Comparison of ENCODE assay signal across 8 mouse cellular contexts in genomic region chr9:111117794-111118251, GRCm38 (mm10). TPM values are rescaled to one million over a fixed set of nuclear protein-coding genes. Genes with fewer than 3 reads are reported as not detected.
A peak's percentile ranks its signal among the peaks of the same experiment; 100 is the strongest.
DNase-seq lines count a peak whose midpoint lies in the region; ATAC-seq and TF ChIP-seq lines count a peak whose summit lies in the region.

No protein-coding gene starts in this region.

- ATAC-seq in embryonic facial prominence, embryonic 12.5 days (ENCODE audit: insufficient number of reproducible peaks, insufficient read depth, low FRiP score, low TSS enrichment), result peak; percentile 88

- H3K4me1 ChIP-seq in embryonic facial prominence, embryonic 12.5 days, result peaks cover 10% of the 10 kb centered on the region
- H3K4me1 ChIP-seq in heart, adult 2 months (ENCODE audit: control insufficient read depth, insufficient read depth, low read length), result peaks cover 10% of the 10 kb centered on the region

- no peak for TF ChIP-seq CTCF in heart, adult 2 months (IDR thresholded peaks at IDR 0.05)

- H3K36me3 ChIP-seq in embryonic facial prominence, embryonic 12.5 days, result no peaks in the 10 kb centered on the region
- peaks cover 27% of the 10 kb centered on the region for H3K36me3 ChIP-seq in heart, adult 2 months (ENCODE audit: control insufficient read depth, insufficient read depth, low read length)

- H3K79me2 ChIP-seq in heart, adult 2 months (replicated peaks; ENCODE audit: control insufficient read depth, insufficient read depth, low read length), result peaks cover 3% of the 10 kb centered on the region; the same call in 1 of the 2 replicates

- H3K27ac ChIP-seq in embryonic facial prominence, embryonic 12.5 days, result peak overlapping the region; percentile 75
- H3K27ac ChIP-seq in heart, adult 2 months, result peak overlapping the region; percentile 87

- peak overlapping the region; percentile 66 for H3K4me2 ChIP-seq in embryonic facial prominence, embryonic 12.5 days (replicated peaks)

- TF ChIP-seq POLR2A in heart, adult 2 months (IDR thresholded peaks at IDR 0.05; ENCODE audit: insufficient read depth, low read depth, low read length), result peak; percentile 67

- no peaks in the 10 kb centered on the region for H3K9me3 ChIP-seq in embryonic facial prominence, embryonic 12.5 days

- H3K27me3 ChIP-seq in embryonic facial prominence, embryonic 12.5 days, result no peaks in the 10 kb centered on the region
- H3K27me3 ChIP-seq in heart, adult 2 months (ENCODE audit: control insufficient read depth, insufficient read depth, low read length), result no peaks in the 10 kb centered on the region

- 0% methylated on average over 55 of the region's 56 CpGs for WGBS in embryonic facial prominence, embryonic 12.5 days
- under 1% methylated on average over 55 of the region's 56 CpGs for WGBS in heart, adult 2 months

- H3K9ac ChIP-seq in embryonic facial prominence, embryonic 12.5 days, result peak overlapping the region; percentile 87
- peak overlapping the region; percentile 89 for H3K9ac ChIP-seq in heart, adult 2 months (ENCODE audit: low read depth, low read length)

- no peak for TF ChIP-seq EP300 in heart, adult 2 months (IDR thresholded peaks at IDR 0.05; ENCODE audit: insufficient read depth, low read depth, low read length)

- DNase-seq in 3T3-L1 (ENCODE audit: low read depth, low spot score), result peak; percentile 63
- peak; percentile 91 for DNase-seq in adrenal gland, postnatal 25 days
- DNase-seq in heart, adult 2 months, result peak; percentile 93 to 95
- DNase-seq in kidney, adult 8-10 months, result peak; percentile 79 to 84
- peak; percentile 89 for DNase-seq in liver
- DNase-seq in monocyte, adult 2 months (ENCODE audit: low read depth in 1 of 2, low spot score in 2 of 2), result peak; percentile 55 to 73
- DNase-seq in spleen, postnatal 4 days (ENCODE audit: low spot score in 2 of 2), result peak; percentile 86 to 94

- peak overlapping the region; percentile 93 for H3K4me3 ChIP-seq in embryonic facial prominence, embryonic 12.5 days
- H3K4me3 ChIP-seq in heart, adult 2 months, result peak overlapping the region; percentile 89

- intact Hi-C loops in heart, adult 2 months (cut with DNase I), result loop anchor here (1.0 to 5.0 kb wide), 2 partner anchors 25 to 34 kb away; no protein-coding TSS in a partner anchor

RNA-seq across cellular contexts. Expression of gene Lrrfip2, which starts 0.4 kb away (rescaled TPM):
- 61.9 and 65.4 TPM in 2 replicates for total RNA-seq in adrenal gland, postnatal 25 days (2021)
- polyA plus RNA-seq in embryonic facial prominence, embryonic 12.5 days (2016; fragmentation: Nextera tagmentation; extraction: Ambion mirVana), result 42.2 and 43.5 TPM in 2 replicates
- total RNA-seq in heart, adult 2 months (2021), result 10 to 100 TPM; 83.6 to 84.1 TPM
- 33.5 and 61.2 TPM in 2 replicates for polyA plus RNA-seq in heart, adult 2 months (2012; rRNA removed)

Comparison
In these comparisons a context has a peak if more than half of its experiments do, and no peak if none do; other contexts are left out.
1. Peak in every context shown above with its lines: DNase-seq, ATAC-seq, H3K4me3 ChIP-seq and H3K27ac ChIP-seq.